Mouse (Mus musculus) brain, embryonic 18.5 days (tissue): ENCODE data around the gene Smyd3.

ENCODE experiments used
- DNase-seq: peaks from one replicate; pipeline ENCODE4 v3.0.0-alpha.2; 2012; ENCODE audit warnings: low read depth, low spot score

Smyd3 gene

GRCm38 (mm10) chr1:179064601-179065293 is 453.1 kb downstream of the Smyd3 start:
- DNase-seq: no peak

GRCm38 (mm10) chr1:179061759-179062168 is 456.1 kb downstream of the Smyd3 start:
- DNase-seq: no peak

- no peak for DNase-seq
Measured at GRCm38 (mm10) chr1:179061053-179061452, 456.8 kb downstream of the Smyd3 start.

GRCm38 (mm10) chr1:179060113-179060955 is 457.5 kb downstream of the Smyd3 start:
- no peak for DNase-seq

GRCm38 (mm10) chr1:179059286-179060112 is 458.3 kb downstream of the Smyd3 start:
- DNase-seq: no peak

GRCm38 (mm10) chr1:179058675-179059074 is 459.2 kb downstream of the Smyd3 start:
- no peak for DNase-seq

GRCm38 (mm10) chr1:179055760-179056159 is 462.1 kb downstream of the Smyd3 start:
- no peak for DNase-seq

- DNase-seq: no peak
Measured at GRCm38 (mm10) chr1:179054385-179055116, 463.3 kb downstream of the Smyd3 start.

- no peak for DNase-seq
Measured at GRCm38 (mm10) chr1:179052545-179053180, 465.2 kb downstream of the Smyd3 start.

GRCm38 (mm10) chr1:179047931-179048596 is 469.8 kb downstream of the Smyd3 start:
- no peak for DNase-seq

- no peak for DNase-seq
Measured at GRCm38 (mm10) chr1:179045856-179046714, 471.8 kb downstream of the Smyd3 start.

- no peak for DNase-seq
Measured at GRCm38 (mm10) chr1:179044165-179044564, 473.7 kb downstream of the Smyd3 start.

- DNase-seq: no peak
Measured at GRCm38 (mm10) chr1:179043644-179044043, 474.2 kb downstream of the Smyd3 start.

- DNase-seq: peak; percentile 28
Measured at GRCm38 (mm10) chr1:179041905-179042337, 475.9 kb downstream of the Smyd3 start.

- DNase-seq: no peak
Measured at GRCm38 (mm10) chr1:179041231-179041904, 476.5 kb downstream of the Smyd3 start.

GRCm38 (mm10) chr1:179038801-179039200 is 479.0 kb downstream of the Smyd3 start:
- no peak for DNase-seq

- DNase-seq: no peak
Measured at GRCm38 (mm10) chr1:179032947-179033346, 484.9 kb downstream of the Smyd3 start.

GRCm38 (mm10) chr1:179031581-179031980 is 486.3 kb downstream of the Smyd3 start:
- DNase-seq: no peak

- DNase-seq: no peak
Measured at GRCm38 (mm10) chr1:179026614-179027013, 491.2 kb downstream of the Smyd3 start.
